Mouse (Mus musculus): ENCODE measurements around the gene Gm13757.
"Not testable (repeated sequence)": the region's sequence is repeated elsewhere in the genome, so short reads cannot be mapped to it uniquely, and the experiment has no call there.

Gene Gm13757

DNA sequence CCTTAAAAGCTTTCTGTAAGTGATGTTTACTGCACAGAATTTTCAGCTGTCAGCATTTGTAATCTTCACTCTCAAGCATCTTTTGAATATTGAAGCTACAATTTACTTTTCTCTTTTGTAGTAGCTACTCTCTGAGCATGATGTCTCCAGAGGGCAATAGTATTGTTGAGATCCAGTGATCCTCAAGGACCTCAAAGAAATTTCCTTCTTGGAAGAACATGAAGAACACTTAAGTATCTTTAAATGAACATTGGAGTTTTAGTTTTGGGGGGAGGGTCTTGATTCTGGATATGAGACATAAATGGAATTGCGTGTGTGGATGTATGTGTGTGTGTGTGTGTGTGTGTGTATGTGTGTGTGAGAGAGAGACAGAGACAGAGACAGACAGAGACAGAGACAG, at the start of gene Gm13757:
TSS of gene Gm13757 (minus strand) at position 101 of the 400 bp plus-strand sequence.
- no peak for DNase-seq (ENCODE audit: low read depth)

DNA sequence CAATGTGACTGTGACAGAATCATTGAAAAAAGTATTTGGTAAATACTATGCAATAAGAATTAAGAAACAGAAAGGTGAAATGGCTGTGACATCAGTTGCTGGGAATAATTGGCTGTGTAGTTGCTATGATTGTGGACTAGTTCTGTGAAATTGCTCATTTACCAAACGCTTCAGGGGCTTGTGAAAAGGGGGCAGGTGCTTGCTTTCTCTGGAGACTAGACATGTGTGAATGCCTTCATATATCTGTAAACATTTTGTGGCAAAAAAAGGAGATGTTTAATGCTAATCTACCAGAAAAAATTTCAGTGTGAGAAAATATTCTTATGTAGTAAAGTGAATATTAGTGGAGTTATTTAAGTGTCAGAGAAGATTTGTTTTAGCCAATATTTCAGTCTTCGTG, 44.1 kb upstream of the Gm13757 start, which contains the start of gene Olfr1185-ps1:
TSS of gene Olfr1185-ps1 (plus strand) at position 301 of the 400 bp plus-strand sequence.
- no peak for DNase-seq (ENCODE audit: low read depth)

DNA sequence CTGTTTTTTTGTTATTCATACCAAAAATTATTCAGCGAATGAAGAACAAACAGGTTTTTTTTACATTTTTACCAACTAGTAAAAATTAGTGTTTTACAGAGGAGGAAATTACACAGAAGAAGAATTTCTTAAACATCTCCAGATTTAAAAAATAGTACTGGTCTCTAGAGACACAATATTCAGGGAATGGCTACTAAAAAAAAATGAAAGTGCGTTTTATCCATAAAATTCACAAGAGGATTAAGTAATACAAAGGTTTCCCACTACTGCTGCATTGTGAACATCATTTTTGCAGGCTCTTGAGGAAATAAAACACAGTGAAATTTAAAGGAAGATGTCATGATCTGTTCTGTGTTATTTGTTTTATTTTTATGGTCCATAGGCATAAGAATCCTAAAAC, 34.4 kb upstream of the Gm13757 start, which contains the start of gene Olfr1184:
TSS of gene Olfr1184 (plus strand) at position 301 of the 400 bp plus-strand sequence.
- DNase-seq (ENCODE audit: low read depth): no peak

DNA sequence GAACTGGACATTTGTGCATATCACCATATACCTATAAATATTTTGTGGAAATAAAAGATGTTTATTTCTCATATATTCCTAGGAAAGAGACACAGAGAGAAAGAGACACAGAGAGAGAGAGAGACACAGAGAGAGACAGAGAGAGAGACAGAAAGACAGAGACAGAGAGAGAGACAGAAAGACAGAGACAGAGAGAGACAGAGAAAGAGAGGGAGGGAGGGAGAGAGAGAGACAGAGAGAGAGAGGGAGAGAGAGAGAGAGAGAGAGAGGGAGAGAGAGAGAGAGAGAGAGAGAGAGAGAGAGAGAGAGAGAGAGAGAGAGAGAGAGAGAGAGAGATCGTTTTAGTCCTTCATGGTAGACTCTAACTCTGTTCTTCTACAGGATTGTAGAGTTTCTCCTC, 5.6 kb upstream of the Gm13757 start, which contains the start of gene Olfr1183:
TSS of gene Olfr1183 (plus strand) at position 301 of the 400 bp plus-strand sequence.
- not testable (repeated sequence) for DNase-seq (ENCODE audit: low read depth)

DNA sequence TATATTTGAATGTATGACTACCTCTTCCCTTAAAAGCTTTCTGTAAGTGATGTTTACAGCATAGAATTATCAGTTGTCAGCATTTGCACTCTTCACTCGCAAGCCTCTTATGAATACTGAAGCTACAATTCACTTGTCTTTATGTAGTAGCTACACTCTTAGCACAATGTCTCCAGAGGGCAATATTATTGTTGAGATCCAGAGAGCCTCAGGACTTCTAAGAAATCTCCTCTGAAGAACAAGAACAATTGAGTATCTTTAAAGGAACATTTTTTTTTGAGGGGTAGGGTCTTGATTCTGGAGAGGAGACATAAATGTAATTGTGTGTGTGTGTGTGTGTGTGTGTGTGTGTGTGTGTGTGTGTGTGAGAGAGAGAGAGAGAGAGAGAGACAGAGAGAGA, 22.9 kb downstream of the Gm13757 start, which contains the start of gene Olfr1181:
TSS of gene Olfr1181 (minus strand) at position 101 of the 400 bp plus-strand sequence.
- DNase-seq (ENCODE audit: low read depth): no peak

DNA sequence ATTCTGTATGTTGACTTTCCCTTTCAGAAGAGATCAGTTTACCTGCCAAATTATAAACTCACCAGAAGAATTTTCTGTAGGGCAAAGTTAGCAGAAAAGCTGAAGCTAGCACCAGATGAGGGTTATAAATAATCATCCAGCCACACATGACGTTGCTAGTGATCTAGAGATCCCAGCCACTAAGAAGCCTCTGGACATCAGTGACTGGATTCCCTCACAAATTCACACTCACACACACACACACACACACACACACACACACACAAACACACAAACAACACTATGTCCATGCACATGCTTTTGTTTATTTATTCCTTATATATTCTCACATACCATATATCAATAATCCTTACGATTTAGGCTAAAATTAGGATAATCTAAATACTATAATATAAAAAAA, 29.9 kb downstream of the Gm13757 start, which contains the start of gene Olfr1180:
TSS of gene Olfr1180 (minus strand) at position 101 of the 400 bp plus-strand sequence.
- no peak for DNase-seq (ENCODE audit: low read depth)

DNA sequence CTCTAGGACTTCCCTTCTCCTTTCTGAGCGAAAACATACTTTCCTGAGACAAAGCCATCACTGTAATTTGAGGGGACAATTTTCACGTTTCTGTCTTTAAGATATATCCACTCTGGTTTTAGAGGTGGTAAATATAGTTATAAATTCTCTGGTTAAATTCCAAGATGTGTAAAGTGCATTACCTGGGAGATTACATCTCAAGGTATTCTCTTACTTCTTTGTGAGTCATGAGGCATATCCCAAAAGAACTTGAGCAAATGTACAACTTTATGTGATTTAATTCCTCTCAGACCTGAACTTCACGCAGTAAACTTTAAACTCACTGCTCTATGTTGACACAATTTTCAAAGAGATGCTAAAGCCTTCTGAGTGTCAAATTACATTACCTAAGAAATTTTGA, 42.6 kb downstream of the Gm13757 start, which contains the start of gene Olfr1179:
TSS of gene Olfr1179 (minus strand) at position 101 of the 400 bp plus-strand sequence.
- DNase-seq (ENCODE audit: low read depth): no peak
